Mouse (Mus musculus) layer of hippocampus, adult 9-11 months (tissue): ENCODE results near the gene Hvcn1.
A peak's percentile ranks its signal among the peaks of the same experiment; 100 is the strongest.

ENCODE experiments used
- DNase-seq: peaks from one replicate; pipeline ENCODE4 v3.0.0; 2022

Hvcn1 gene

GRCm38 (mm10) chr5:122274785-122275184 lies 68.2 kb downstream of the Hvcn1 start:
- DNase-seq, result no peak

GRCm38 (mm10) chr5:122278946-122279345 lies 72.3 kb downstream of the Hvcn1 start:
- no peak for DNase-seq

DNA sequence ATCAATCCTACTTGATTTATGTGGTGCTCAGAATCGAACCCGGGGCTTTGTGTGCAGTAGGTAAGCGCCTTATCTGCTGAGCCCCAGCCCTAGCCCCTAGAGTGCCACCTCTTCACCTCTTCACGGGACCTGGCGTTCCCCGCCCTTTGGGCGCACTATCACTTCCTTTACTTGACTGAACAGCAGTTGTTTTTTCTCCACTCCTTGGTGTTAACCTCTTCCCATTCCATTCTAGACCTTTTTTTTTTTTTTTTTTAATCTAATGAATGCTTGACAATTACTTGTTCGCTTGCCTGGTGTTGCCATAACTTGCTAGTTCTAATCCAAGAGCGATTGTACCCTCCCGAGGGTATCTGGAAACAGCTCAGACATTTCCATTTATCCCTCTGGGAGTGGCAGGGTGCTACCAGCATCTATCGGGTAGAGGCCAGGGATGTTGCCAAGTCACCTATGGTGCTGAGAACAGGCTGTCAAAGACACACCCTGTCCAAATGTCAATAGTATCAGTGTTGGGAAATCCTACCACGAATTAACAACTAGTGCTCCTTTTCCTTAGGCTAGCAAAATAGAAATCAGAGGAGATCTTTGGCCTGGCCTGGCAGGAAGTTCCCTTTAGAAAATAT lies 73.3 kb downstream of the Hvcn1 start:
- no peak for DNase-seq

- no peak for DNase-seq
Observed at GRCm38 (mm10) chr5:122280422-122280826, 73.8 kb downstream of the Hvcn1 start.

- DNase-seq, result no peak
Observed at GRCm38 (mm10) chr5:122280827-122281462, 74.3 kb downstream of the Hvcn1 start.

- no peak for DNase-seq
Observed at GRCm38 (mm10) chr5:122283828-122284182, 77.2 kb downstream of the Hvcn1 start.

DNA sequence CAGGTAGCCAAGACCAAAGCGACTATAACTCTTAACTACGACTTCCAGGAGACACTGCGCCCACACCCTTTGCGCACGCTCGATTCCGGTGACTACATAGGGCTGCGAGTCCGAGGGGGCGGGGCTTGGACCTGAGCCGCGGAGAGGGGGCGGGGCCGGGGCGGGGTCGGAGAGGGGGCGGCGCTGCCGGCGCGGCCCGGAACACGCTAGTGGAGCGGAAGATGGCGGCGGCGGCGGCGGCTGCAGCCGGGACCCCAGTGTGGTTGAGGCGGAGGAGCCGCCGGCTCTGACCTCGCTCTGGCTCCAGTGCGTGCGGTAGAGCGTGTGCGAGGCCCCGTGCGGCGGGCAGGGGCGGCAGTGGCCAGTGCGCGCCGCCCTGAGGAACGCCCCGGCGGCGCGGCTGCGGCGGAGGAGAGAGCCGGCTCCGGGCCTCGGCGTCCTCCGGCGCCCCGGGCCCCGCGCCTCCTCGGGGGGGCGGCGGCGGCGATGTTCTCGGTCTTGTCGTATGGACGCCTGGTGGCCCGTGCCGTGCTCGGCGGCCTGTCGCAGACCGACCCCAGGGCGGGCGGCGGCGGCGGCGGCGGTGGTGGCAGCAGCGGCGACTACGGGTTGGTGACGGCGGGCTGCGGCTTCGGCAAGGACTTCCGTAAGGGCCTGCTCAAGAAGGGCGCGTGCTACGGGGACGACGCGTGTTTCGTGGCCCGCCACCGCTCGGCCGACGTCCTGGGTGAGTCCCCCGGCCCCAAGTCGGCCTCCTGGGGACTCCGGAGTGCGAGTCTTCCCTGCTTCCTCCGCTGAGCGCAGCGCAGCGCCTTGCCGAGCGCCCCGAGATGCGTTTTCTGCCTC lies 77.8 kb downstream of the Hvcn1 start, which contains the start of gene Pptc7:
TSS of gene Pptc7 (plus strand) at position 183 of the 846 bp plus-strand sequence.
- DNase-seq, result peak; percentile 93

GRCm38 (mm10) chr5:122285029-122285766 lies 78.6 kb downstream of the Hvcn1 start:
- no peak for DNase-seq

- DNase-seq, result no peak
Observed at GRCm38 (mm10) chr5:122285767-122286150, 79.2 kb downstream of the Hvcn1 start.

GRCm38 (mm10) chr5:122286191-122286590 lies 79.6 kb downstream of the Hvcn1 start:
- DNase-seq, result no peak

GRCm38 (mm10) chr5:122287026-122287425 lies 80.4 kb downstream of the Hvcn1 start:
- no peak for DNase-seq

GRCm38 (mm10) chr5:122288147-122288811 lies 81.7 kb downstream of the Hvcn1 start:
- DNase-seq, result no peak

DNA sequence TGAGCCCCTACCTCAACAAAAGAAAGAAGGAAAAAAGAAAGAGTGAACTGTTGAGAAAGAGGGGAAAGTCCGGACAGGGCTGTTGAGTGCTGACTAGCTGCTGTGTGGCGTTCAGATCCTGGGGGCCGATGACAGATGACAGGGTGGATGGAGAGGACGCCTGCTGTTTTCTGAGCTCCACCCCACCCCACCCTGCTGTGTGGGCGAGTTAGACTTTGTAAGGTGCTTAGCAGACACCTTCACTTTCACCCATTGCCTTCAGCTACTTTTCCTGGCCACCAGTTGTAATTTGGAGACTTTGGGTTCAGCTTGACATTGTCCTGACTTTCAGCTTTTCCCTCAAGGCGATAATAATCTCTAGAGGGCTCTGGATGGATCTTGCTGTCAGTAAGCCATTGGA lies 84.5 kb downstream of the Hvcn1 start:
- DNase-seq, result no peak
